Mouse (Mus musculus) liver, postnatal 0 days (tissue): ENCODE measurements at regions not wholly inside any gene's neighbourhood (a gene's known extent, or its start where the extent isn't known, plus 50 kb on each side); places are given as distances from the start of the nearest gene placed in this dataset.

Experiments used
- ATAC-seq: fragments of 200-750 bp; cut with Nextera tagmentation; 2 replicates; pipeline ENCODE4 v1.8.0; 2017; ENCODE audit warnings: mild to moderate bottlenecking, moderate library complexity
- DNase-seq: peaks from one replicate; pipeline ENCODE4 v3.0.0-alpha.2; 2016
- H3K27ac ChIP-seq: fragments of 300-500 bp; sonication (generic); 2 replicates; pipeline ENCODE4 v1.5.1; 2014; ENCODE audit warnings: antibody characterized with exemption, moderate library complexity, mild to moderate bottlenecking, low read depth
- H3K27me3 ChIP-seq: fragments of 300-500 bp; sonication (generic); 2 replicates; pipeline ENCODE4 v1.6.1; 2014; ENCODE audit warnings: low read length, control low read depth, mixed read lengths; ENCODE audit not compliant: insufficient read depth
- H3K36me3 ChIP-seq: fragments of 300-500 bp; sonication (generic); replicated peaks from 2 replicates; pipeline ENCODE4 v1.6.1; 2014; ENCODE audit warnings: mild to moderate bottlenecking, control low read depth, low read length, moderate library complexity, mixed read lengths; ENCODE audit not compliant: insufficient read depth
- H3K4me1 ChIP-seq: fragments of 300-500 bp; sonication (generic); 2 replicates; pipeline ENCODE4 v1.6.1; 2014; ENCODE audit warnings: antibody characterized with exemption, mild to moderate bottlenecking, control low read depth; ENCODE audit not compliant: insufficient read depth
- H3K4me2 ChIP-seq: fragments of 300-500 bp; sonication (generic); 2 replicates; pipeline ENCODE4 v1.6.1; 2014; ENCODE audit warnings: low read depth, mild to moderate bottlenecking, low read length, moderate library complexity, mixed read lengths
- H3K4me3 ChIP-seq: fragments of 300-500 bp; sonication (generic); 2 replicates; pipeline ENCODE4 v1.5.1; 2014; ENCODE audit warnings: low read depth, low read length
- H3K9ac ChIP-seq: fragments of 300-500 bp; sonication (generic); replicated peaks from 2 replicates; pipeline ENCODE4 v1.6.1; 2014; ENCODE audit warnings: mild to moderate bottlenecking, moderate library complexity
- H3K9me3 ChIP-seq: fragments of 300-500 bp; sonication (generic); 2 replicates; pipeline ENCODE4 v1.6.1; 2016; ENCODE audit warnings: mild to moderate bottlenecking, control low read depth, low read length, mixed read lengths
- CTCF ChIP-seq: sonication (generic); IDR thresholded peaks from 2 replicates; pipeline ENCODE4 v1.5.1; 2016; ENCODE audit warnings: antibody characterized with exemption, low read depth
- EP300 ChIP-seq: IDR thresholded peaks from 2 replicates; pipeline ENCODE4 v1.6.1; 2016; ENCODE audit warnings: antibody characterized with exemption, low read depth, mild to moderate bottlenecking
- whole genome bisulfite sequencing: fragments of 180-500 bp; shearing (Covaris S2); extraction: QIAGEN DNeasy Blood & Tissue Kit; methylation state at CpG from one replicate; pipeline ENCODE4 v1.1.7; 2014; ENCODE audit not compliant: insufficient replicate concordance; 5-methylcytosine and 5-hydroxymethylcytosine counted together

DNA sequence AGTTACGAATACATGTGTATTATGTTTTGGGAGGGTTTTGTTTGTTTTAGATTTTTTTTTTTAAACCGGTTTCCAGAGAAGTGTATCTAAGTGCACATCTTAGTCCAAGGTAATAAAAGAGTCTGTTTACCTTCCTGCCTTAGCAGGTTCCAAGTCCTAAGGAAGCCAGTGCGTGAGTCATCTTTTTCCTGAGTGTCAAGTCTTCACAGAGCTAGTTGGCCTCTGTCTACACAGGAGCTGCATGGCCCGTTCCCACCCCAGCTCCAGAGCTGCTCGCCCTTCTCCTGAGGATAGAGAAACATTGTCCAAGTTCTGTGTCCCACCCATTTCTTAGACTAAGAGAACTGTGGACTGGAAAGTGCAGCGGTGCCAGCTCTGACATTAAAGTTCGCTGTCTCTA lies 192.6 kb downstream of the Sptssa start:
- Histone ChIP-seq H3K4me3 (no peak overlapping the region), H3K9me3 (no peaks in the 10 kb centered on the region), H3K36me3 (no peaks in the 10 kb centered on the region), H3K4me2 (no peak overlapping the region), H3K9ac (no peak overlapping the region), H3K27me3 (no peaks in the 10 kb centered on the region), H3K4me1 (peaks cover 13% of the 10 kb centered on the region), H3K27ac (no peak overlapping the region)
- 71% methylated on average over 7 of the region's 7 CpGs for WGBS
- ATAC-seq = no peak
- no peak for DNase-seq
- TF ChIP-seq EP300 = no peak
- no peak for TF ChIP-seq CTCF

DNA sequence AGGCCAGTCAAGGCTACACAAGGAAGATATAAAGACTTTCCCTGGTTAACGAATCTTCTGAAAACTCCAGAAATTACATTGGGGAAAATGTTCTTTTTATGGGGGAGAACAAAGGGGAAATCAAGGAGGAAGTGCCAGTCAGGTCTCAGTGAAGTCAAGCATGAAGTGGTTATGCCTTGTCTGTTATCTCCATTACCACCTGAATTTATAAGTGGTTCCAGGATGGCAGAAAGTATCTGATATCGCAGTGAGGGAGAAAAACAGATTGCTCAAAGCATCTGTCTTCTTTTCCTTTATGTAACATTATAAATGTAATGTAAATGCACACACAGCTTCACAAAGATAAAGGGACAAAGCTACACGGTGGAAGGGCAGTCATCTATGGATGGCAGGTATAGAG lies 195.0 kb downstream of the Sptssa start:
- TF ChIP-seq CTCF = no peak
- no peak for TF ChIP-seq EP300
- Histone ChIP-seq H3K4me2 (no peak overlapping the region), H3K9ac (no peak overlapping the region), H3K27ac (no peak overlapping the region), H3K36me3 (no peaks in the 10 kb centered on the region), H3K9me3 (no peaks in the 10 kb centered on the region), H3K4me3 (no peak overlapping the region), H3K4me1 (peaks cover 13% of the 10 kb centered on the region), H3K27me3 (no peaks in the 10 kb centered on the region)
- ATAC-seq (no peak), DNase-seq (no peak)
- 37% methylated on average over 3 of the region's 3 CpGs for WGBS

DNA sequence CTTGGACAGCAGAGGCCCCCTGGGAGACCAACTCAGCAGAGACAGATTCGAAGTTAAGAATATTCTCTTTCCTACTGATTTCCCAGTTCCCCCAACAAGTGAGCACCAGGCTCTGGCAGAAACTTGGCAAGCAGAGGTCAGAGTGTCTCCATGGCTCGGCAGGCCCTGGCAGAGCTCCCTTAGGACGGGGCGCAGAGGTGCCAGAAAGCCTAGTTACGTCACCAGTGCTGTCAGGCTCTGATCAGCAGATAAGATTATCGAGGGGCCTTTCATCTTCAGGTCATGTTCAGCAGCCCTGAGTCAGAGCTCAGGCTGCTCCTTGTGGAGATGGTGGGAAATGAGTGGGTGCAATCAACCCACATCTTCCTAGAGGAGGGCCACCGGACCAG lies 196.2 kb downstream of the Sptssa start:
- peak; percentile 33 for DNase-seq
- H3K36me3 ChIP-seq = no peaks in the 10 kb centered on the region
- TF ChIP-seq EP300 (no peak), CTCF (no peak)

GRCm38 (mm10) chr12:54459462-54460134 lies 196.8 kb downstream of the Sptssa start:
- Histone ChIP-seq H3K36me3 (no peaks in the 10 kb centered on the region), H3K4me1 (peaks cover 13% of the 10 kb centered on the region), H3K4me2 (peak overlapping the region; percentile 5; the same call in 1 of the 2 replicates), H3K27ac (peak overlapping the region; percentile 12; the same call in 1 of the 2 replicates), H3K4me3 (no peak overlapping the region), H3K9ac (no peak overlapping the region), H3K27me3 (no peaks in the 10 kb centered on the region), H3K9me3 (no peaks in the 10 kb centered on the region)
- ATAC-seq (peak; percentile 69), DNase-seq (peak; percentile 16)
- TF ChIP-seq EP300 (no peak), CTCF (no peak)
- WGBS = 15% methylated on average over 11 of the region's 11 CpGs

More for the DNA sequence above, 196.2 kb downstream of the Sptssa start:
- 41% methylated on average over 7 of the region's 7 CpGs for WGBS
- H3K9me3 ChIP-seq = no peaks in the 10 kb centered on the region
- no peaks in the 10 kb centered on the region for H3K27me3 ChIP-seq
- H3K4me3 ChIP-seq = no peak overlapping the region
- peak overlapping the region; percentile 12; the same call in 1 of the 2 replicates for H3K27ac ChIP-seq
- no peak overlapping the region for H3K9ac ChIP-seq
- H3K4me2 ChIP-seq = no peak overlapping the region
- ATAC-seq = peak; percentile 78
- peaks cover 13% of the 10 kb centered on the region for H3K4me1 ChIP-seq

- Histone ChIP-seq H3K36me3 (no peaks in the 10 kb centered on the region), H3K27ac (no peak overlapping the region), H3K4me3 (no peak overlapping the region), H3K9me3 (no peaks in the 10 kb centered on the region), H3K4me2 (no peak overlapping the region), H3K4me1 (peaks cover 18% of the 10 kb centered on the region), H3K9ac (no peak overlapping the region), H3K27me3 (no peaks in the 10 kb centered on the region)
- DNase-seq (no peak), ATAC-seq (no peak)
- TF ChIP-seq CTCF = no peak
- TF ChIP-seq EP300 = no peak
- WGBS = 80% methylated on average over 8 of the region's 8 CpGs
These were observed 199.6 kb downstream of the Sptssa start for GRCm38 (mm10) chr12:54456731-54457130.

GRCm38 (mm10) chr12:54454606-54455005 lies 201.8 kb downstream of the Sptssa start:
- H3K27me3 ChIP-seq = no peaks in the 10 kb centered on the region
- H3K9me3 ChIP-seq = no peaks in the 10 kb centered on the region
- H3K9ac ChIP-seq = no peak overlapping the region
- ATAC-seq (no peak), DNase-seq (no peak)
- H3K27ac ChIP-seq = no peak overlapping the region
- no peak overlapping the region for H3K4me3 ChIP-seq
- H3K4me1 ChIP-seq = peaks cover 12% of the 10 kb centered on the region
- no peak overlapping the region for H3K4me2 ChIP-seq
- WGBS = 76% methylated on average over 10 of the region's 10 CpGs
- no peaks in the 10 kb centered on the region for H3K36me3 ChIP-seq
- TF ChIP-seq CTCF = no peak
- TF ChIP-seq EP300 = no peak

GRCm38 (mm10) chr12:54453343-54453742 lies 203.0 kb downstream of the Sptssa start:
- TF ChIP-seq CTCF (no peak), EP300 (no peak)
- no peaks in the 10 kb centered on the region for H3K27me3 ChIP-seq
- H3K4me3 ChIP-seq = no peak overlapping the region
- H3K36me3 ChIP-seq = no peaks in the 10 kb centered on the region
- H3K4me1 ChIP-seq = peaks cover 5% of the 10 kb centered on the region
- DNase-seq (peak; percentile 49), ATAC-seq (peak; percentile 66)
- no peaks in the 10 kb centered on the region for H3K9me3 ChIP-seq
- no peak overlapping the region for H3K9ac ChIP-seq
- no peak overlapping the region for H3K4me2 ChIP-seq
- H3K27ac ChIP-seq = no peak overlapping the region
- 59% methylated on average over 4 of the region's 4 CpGs for WGBS
